Mouse (Mus musculus): Measurements from ENCODE around the gene Poll. TPM values are rescaled to one million over a fixed set of nuclear protein-coding genes. Genes with fewer than 3 reads are reported as not detected.

Poll gene
- total RNA-seq, 2 experiments from 2014 or later: 7.0 to 18.5 TPM

DNA sequence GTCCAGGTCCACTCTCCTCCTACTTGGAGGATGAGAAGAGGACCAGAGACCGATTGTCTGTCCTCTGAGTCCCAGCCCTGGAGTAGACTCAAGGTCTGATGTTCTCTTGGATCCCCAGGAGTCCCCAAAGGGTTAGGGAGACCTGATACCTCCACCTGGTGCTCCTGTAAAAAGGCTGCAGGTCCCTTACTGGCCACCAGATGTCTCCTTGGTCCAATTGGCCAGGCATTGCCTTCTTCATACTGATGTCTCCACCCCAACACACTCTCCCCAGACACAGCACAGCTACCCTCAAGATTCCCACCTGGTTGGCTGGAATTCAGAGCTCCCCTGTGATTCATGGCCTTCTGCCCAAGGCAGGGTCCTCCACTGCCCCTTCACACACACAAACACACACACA, 22.8 kb downstream of the Poll start:
- ATAC-seq (replicated peaks; ENCODE audit: poor library complexity): peak; percentile 72

DNA sequence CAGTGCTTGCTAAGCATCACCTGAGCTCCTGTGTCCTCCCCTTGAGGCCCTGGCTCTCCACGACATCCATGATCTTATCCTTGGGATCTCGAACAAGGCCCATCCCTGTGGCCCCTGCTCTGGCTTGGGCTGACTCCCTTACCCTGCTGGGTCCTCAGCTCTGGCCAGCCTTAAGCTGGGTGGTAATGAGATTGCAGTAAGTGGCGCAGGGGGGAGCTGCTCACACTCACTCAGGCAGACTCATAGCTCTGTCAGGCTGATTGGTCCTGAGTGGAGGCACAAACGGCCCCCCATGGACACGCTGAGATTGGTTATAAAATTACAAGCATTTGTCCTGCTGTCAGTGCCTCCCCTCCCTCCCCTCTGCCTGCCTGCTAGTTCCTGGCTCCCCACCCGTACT, 24.4 kb downstream of the Poll start:
- ATAC-seq (replicated peaks; ENCODE audit: poor library complexity): no peak

DNA sequence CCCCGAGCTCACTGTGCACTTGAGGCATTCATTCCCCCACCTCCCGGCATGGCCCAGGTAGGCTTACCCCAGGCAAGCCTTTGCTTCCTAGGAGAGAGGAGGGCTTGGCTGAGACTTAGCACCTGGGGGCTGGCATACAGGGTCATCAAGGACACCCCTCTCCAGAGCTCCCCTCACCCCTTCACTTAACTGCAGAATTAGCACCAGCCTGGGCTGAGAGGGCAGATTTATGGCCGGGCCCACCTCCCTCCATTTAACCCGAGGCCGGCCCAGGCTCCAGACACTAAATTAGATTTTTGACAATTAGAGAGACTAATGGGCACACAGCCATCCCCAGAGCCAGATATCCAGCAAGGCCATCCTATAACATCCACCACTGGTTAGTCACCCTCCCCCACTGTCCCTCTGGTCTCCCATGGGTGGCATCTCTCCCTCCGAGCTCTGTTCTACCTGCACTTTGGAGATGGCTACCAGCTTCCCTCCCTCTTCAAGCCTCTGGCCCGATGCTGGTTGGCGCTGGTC, 25.1 kb downstream of the Poll start:
- ATAC-seq (replicated peaks; ENCODE audit: poor library complexity): no peak

DNA sequence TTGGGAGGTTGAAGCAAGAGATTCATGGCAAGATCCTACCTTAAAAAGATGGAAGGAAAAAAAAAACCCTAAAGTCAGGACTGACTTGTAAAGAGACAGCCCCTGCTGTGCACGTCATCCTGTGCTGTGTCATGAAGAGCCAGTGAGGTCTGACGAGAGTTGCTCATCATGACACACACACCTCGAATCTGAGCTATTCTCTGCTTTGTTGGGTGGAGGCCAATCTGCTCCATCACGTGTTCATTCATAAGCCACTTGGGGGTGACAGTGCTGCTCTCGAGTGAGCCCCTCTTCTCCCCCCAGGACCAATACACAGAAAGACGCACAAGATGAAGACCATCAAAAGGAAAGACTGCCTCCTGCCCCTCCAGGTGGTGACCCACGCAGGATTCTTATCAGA, 26.7 kb downstream of the Poll start:
- no peak for ATAC-seq (replicated peaks; ENCODE audit: poor library complexity)

DNA sequence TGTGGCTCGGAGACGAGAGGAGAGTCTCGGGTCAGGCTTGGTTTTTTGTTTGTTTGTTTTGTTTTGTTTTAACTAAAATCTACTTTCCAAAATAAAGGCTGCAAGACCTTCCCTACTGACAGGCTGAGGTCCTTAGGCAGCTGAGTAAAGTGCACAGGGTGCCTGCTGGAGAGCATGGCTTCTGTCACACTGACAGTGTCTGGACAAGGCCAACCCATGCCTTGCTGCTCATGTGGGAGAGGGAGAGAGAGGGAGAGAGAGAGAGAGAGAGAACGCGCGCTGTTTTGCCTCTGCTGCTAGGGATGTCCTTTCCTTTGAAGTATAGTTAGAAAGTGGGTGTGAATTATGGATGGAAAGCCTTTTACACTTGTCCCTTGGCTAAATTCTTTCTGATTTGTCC, 28.8 kb downstream of the Poll start:
- ATAC-seq (replicated peaks; ENCODE audit: poor library complexity): no peak

DNA sequence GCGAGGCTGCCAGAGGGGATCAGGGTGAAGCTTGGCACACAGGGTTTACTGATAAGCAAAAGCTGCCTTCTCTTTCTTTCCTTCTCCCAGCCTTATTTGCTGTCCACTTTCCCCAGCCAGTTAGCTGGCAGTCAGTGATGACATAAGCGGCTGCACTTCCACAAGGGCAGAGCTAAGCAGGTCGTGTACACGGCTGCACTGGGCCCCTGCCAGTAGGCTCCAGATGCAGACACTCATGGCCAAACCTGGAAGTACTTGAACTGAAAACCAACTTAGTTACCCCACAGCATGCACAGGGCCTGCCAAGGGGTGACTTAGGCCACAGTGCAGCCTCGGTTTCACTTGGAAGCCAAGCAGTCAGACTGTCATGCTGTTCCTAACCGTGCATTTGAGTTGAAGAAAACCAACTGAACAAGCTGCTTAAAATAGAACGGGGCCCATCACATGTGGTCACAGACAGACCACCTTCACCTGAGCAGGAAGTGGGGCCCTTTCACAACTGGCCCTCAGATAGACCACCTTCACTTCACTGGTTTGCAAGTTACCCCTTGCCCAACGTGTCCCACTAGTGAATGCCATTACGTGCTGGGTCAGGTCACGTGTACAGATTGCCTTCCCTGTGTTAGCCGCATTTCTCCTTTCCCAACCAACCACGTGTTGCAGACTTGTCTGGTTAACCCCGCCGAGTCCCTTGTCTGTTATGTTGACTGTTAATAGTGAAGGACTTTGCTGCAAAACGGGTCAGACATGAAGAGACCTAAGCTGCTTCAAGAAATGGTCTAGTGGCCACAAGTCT, 29.9 kb downstream of the Poll start:
- peak; percentile 48 for ATAC-seq (replicated peaks; ENCODE audit: poor library complexity)

DNA sequence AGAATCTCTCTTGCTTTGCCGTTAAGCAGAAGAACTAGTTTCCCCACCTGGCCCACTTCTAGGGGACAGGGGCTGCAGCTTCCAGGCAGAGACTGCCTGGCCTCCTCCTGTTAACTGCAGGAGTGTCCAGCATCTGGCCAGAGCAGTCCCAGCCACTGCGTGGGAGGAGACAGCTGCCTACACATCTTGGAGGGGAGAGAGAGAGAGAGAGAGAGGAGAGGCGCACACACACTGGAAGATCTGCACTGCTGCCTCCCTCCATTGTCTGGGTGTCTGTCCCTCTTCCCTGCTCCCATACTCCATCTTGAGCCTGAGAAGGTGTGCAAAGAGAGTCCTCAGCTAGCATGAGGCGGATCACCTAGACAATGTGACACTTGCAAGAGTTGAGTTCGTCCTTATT, 31.0 kb downstream of the Poll start:
- no peak for ATAC-seq (replicated peaks; ENCODE audit: poor library complexity)

DNA sequence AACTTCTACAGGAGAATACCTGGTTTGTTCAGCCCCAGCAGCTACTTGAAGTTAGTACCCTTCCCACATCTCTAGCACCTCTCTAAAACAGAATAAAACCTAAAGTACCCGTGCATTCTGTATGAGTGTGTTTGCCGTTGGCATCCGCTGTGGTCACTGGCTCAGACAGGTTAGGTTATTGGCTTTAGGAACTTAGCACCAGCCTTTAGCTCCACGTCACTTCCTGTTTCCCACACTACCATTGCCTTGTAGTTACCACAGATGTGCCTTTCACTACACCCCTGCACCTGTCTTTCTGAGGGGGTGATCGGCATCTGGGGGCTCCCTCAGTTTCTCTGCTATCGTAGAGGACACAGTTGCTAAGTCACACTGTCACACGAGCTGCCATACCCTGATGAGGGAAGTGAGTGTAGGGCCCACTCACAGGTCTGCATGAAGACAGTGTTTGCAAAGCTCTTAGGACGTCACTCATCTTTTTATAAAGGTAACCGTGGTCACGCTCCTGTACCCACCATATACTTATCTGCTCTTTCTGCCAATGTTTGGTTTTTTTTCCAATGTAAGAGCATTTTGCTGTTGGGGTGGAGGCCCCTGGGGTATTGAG, 32.3 kb downstream of the Poll start:
- peak; percentile 29 for ATAC-seq (replicated peaks; ENCODE audit: poor library complexity)

DNA sequence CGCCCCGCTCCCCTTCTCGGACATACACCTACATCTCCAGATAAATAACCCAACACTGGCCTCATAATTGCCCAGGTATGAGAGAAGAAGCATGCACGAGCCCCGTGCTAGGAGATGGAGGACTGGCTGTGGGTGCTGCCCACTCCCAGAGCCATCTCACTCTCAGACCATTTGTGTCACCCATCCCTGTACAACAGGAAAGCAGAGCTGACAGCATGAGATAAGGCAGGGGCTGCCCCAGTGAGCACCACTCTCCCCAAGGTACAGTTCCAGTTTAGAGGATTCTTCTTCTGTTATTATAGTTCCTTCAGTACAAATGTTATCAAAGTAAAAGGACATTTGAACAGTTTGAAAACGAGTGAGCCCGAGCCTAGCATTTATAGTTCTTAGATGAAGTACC, 32.9 kb downstream of the Poll start:
- 0 out of 2 replicates have a peak, but pooled peaks have one; percentile 24 for ATAC-seq (replicated peaks; ENCODE audit: poor library complexity)

DNA sequence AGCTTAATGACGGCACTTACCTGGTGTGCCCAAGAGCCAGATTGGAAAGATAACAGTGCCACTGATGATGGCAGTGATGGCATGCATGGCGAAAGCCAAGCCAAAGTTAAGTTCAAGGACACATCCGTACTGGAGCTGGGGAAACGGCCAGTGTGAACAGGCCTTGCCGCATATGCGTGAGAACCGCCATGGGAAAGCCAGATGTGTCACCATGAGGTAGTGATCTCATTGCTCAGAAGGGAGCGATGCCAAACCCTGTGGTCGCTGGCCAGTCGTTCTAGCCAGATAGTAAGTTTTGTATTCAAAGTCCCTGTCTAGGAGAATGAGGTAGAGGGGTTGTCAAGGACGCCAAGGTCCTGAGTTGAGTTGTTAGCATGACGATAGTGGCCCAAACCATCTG, 44.1 kb downstream of the Poll start:
- no peak for ATAC-seq (replicated peaks; ENCODE audit: poor library complexity)

DNA sequence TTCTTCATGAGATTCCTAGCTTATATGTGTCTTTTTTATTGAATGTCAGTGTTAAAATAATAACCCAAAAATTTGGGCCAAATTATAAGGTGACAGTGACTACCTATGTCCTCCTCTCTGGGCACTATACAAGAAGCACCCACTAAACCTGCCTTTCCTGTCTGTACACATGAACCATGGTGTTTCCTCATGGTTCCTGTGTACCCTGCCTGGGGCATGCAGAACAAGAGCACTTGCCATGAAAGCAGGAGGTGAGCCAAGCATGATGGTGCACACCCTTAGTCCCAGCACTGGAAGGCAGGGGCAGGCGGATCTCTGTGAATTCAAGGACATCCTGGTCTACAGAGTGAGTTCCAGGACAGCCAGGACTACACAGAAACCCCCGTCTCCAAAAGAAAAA, 45.0 kb downstream of the Poll start:
- no peak for ATAC-seq (replicated peaks; ENCODE audit: poor library complexity)

DNA sequence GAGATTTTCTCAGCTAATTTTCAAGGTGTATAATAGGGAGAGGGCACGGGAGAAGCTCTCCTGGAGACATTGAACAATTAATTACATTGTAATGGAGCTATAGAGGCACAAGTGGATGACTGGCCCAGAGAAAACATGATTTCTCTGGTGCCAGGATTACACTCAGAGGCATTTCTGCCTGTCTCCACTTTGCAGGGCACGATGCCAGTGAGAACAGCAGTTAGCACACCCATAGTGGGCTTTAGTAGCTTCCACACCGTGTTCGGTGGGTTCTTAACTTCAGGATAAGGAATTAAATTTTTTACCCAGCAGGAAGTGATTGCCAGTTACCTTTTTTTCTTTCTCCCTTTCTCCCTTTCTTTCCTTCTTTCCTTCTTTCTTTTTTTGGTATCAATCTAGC, 48.9 kb downstream of the Poll start:
- ATAC-seq (replicated peaks; ENCODE audit: poor library complexity): no peak

DNA sequence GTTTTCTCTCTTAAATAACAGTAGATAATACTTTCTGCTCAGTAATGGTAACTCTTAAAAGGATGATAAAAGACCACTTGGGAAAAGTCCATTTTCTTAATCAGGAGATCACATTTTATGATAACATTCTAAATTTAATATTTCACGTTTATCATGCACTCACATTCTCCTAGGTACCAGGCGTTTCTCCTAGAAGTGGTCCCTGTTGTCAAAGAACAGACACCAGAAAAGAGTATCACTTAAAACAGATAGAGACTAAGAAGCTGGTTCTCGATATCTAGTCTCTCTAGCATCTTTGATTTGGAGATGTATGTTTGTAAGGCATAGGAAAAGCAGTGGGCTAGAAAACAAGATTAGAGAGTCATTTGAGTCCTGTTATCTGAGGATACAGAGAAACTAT, 49.7 kb downstream of the Poll start:
- peak; percentile 58 for ATAC-seq (replicated peaks; ENCODE audit: poor library complexity)

DNA sequence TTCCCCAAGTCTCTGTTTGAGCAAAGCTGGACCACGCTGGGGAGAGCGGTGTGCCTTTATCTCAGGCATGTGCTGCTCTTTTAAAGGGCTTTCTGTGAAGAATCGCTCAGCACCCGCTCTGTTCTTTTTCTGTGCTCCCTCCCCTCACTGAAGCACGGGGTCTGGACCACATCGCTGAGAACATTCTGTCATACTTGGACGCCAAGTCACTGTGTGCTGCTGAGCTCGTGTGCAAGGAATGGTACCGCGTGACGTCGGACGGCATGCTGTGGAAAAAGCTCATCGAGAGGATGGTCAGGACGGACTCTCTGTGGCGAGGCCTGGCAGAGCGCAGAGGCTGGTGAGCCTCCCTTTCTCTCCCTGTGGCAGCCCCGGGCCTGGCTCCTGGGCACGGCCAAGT, 52.8 kb downstream of the Poll start:
- no peak for ATAC-seq (replicated peaks; ENCODE audit: poor library complexity)

DNA sequence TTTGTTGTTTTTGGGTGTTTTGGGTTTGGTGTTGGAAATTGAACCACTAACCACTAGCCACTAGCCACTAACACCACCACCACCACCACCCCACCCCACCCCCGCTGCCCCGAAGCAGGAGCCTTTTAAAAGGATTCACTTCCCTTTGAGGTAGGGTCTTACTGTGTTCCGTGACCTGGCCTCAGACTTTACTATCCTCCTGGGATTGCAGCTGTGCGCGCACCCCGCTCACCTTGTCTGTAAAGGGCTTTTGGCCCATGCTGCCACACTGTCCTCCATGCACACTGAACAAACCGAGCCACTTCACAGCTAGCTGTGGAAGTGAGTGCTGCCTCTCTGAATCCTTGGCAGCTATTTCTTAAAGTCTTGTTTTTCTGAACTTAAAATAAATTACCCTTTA, 54.9 kb downstream of the Poll start:
- no peak for ATAC-seq (replicated peaks; ENCODE audit: poor library complexity)

Other genes with a start within 250 kb of the Poll start
- 14.7 and 17.6 TPM in 2 replicates for gene Btrc, start 196.8 kb downstream of the Poll start, total RNA-seq (2015)
- 13.6 and 18.9 TPM in 2 replicates for gene Btrc, start 196.8 kb downstream of the Poll start, total RNA-seq (2017)
- 21.1 and 32.4 TPM in 2 replicates for gene Gm17018, start 84 bp upstream of the Poll start, total RNA-seq (2015)
- 39.5 and 40.6 TPM in 2 replicates for gene Gm17018, start 84 bp upstream of the Poll start, total RNA-seq (2017)
- 26.0 and 27.0 TPM in 2 replicates for gene Fbxw4, start 99.8 kb upstream of the Poll start, total RNA-seq (2015)
- gene Fbxw4, start 99.8 kb upstream of the Poll start, total RNA-seq (2017): 22.3 and 31.5 TPM in 2 replicates
- not detected in 2 replicates for gene Fgf8, start 182.4 kb upstream of the Poll start, total RNA-seq (2015)
- not detected in 2 replicates for gene Fgf8, start 182.4 kb upstream of the Poll start, total RNA-seq (2017)
- 105 and 126 TPM in 2 replicates for gene Npm3, start 189.1 kb upstream of the Poll start, total RNA-seq (2015)
- 115 and 121 TPM in 2 replicates for gene Npm3, start 189.1 kb upstream of the Poll start, total RNA-seq (2017)
- gene Mgea5, start 223.3 kb upstream of the Poll start, total RNA-seq (2015): 65.4 and 66.0 TPM in 2 replicates
- gene Mgea5, start 223.3 kb upstream of the Poll start, total RNA-seq (2017): 109 and 124 TPM in 2 replicates